Mouse (Mus musculus) cerebellum, postnatal 36 days (tissue): ENCODE results near the gene Rhcg.

Experiments
- DNase-seq, 2 experiments: peaks; one replicate each; pipeline ENCODE4 v3.0.0; 2021 to 2022; ENCODE audit warnings: mixed read lengths in 2 of 2

The Rhcg gene

DNA sequence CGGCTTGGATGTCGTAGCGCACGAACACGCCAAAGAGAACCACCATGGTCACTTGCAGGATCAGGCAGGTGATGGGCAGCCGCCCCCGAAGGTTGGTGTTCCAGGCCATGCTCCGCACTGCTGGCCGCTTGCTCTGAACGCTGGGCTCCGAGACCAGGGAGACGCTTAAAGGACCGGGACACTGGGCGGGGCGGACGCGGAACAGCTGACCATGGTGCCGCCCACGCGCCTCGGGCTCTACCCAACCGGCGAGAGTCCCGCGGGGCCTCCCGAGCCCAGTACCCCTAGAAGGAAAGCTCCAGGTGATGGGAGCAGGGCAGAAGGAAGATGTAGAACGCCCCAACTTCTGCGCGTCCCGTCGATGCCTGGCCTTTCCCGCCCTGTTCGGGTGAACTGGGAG, at the start of gene Rhcg:
Gene Rhcg (minus strand): TSS at position 240 of the 400 bp plus-strand sequence.
- DNase-seq, result no peak

DNA sequence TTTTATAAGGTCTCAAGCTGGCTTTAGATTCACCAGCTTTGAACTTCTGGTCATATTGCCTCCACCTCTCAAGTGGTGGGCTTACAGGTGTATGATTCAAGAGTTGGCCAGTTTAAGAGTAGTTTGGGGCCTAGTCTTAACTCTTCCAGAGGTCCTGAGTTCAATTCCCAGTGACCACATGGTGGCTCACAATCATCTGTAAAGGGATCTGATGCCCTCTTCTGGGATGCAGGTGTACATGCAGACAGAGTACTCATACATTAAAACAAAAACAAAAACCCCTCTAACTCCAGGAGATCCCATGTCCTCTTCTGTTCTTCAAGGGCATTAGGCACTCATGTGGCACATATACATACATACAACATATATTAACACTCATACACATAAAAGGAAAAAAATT, 49.2 kb upstream of the Rhcg start:
- DNase-seq, result no peak

DNA sequence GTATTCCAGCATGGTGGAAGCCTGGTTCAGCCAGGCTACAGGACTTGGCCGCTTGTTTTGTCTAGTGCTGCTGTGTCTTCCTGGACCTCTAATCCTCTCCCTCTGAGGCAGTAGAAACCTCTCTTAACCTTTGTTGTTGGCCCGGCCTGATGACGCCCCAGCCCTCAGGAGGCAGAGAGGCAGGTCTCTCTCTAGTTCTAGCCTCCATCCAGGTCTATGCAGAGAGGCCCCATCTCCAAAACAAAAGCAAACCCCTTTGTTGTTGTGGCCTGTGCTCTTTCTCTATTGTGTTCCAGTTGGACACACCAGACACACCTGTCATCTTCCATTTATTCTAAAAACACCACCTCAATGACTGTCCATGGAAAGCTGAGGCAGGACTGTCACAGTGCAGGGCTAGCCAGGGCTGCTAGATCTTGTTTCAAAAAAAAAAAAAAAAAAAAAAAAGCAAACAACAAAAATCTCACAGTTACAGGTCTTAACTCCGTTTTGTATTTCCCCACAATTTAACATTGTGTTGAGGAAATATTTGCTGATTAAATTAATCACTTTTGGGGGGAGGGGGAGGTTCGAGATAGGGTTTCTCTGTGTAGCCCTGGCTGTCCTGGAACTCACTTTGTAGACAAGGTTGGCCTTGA, 43.9 kb upstream of the Rhcg start:
- DNase-seq, result no peak

DNA sequence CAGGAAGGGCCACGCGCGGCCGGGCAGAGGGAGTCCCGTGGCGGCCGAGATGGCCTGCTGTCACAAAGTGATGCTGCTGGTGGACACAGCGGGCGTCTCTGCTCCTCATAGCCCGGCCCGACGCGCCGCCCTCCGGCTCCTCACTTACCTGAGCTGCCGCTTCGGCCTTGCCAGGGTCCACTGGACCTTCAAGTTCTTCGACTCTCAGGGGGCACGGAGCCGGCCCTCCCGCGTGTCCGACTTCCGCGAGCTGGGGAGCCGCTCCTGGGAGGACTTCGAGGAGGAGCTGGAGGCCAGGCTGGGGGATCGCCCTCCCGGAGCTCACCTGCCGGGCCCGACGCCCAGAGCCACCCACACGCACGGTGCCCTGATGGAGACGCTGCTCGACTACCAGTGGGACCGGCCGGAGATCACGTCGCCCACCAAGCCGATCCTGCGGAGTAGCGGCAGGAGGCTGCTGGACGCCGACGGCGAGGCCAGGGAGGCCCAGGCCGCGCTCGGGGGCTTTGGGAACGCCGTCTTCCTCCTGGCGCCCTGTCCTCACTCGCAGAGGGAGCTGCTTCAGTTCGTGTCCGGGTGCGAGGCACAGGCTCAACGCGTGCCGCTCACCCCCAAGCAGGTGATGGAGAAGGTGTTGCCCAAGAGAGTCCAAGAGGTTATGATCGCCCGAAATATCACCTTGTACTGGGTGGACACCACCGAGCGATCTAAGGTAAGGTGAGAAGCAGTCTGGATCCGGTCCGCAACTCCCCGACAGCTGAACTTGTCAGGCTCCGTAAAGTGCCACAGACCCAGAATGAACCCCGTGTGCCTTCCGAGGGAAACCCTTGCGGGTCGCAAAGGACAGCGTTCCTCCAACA, 43.1 kb upstream of the Rhcg start:
- peak in 1 of 2 experiments; percentile 3 for DNase-seq

DNA sequence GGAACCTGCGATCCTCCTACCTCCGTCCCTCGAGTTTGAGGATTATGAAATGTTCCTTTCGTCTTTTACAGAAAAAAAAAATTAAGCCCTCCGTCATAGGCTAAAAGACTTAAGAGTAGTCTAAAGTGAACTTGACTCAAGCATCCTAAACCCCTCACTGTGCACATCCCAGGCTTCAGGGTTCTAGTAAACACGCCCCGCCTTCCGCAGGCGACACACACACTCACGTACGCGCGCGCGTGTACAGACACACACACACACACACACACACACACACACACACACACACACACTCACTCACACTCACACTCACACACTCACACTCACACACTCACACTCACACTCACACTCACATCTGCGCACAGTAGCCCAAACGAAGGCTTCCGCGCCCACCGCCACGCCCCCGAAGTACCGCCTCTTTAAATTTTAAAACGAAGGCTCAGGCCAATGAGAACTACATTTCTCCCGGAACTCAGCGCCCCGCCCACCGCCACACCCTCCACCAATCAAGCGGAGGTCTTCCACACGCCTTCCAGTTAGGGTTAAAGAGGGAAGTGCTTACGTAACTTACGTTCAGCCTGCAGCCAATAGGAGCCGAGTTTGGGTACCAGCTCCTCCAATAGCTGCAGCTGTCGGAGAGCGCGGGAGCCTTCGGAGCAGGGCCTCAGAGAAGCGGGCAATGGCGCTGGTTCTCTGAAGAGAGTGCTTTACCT, 42.3 kb upstream of the Rhcg start, which contains the start of gene Ticrr:
Gene Ticrr (plus strand): TSS at position 619 of the 713 bp plus-strand sequence.
- DNase-seq, result peak; percentile 89 to 92

DNA sequence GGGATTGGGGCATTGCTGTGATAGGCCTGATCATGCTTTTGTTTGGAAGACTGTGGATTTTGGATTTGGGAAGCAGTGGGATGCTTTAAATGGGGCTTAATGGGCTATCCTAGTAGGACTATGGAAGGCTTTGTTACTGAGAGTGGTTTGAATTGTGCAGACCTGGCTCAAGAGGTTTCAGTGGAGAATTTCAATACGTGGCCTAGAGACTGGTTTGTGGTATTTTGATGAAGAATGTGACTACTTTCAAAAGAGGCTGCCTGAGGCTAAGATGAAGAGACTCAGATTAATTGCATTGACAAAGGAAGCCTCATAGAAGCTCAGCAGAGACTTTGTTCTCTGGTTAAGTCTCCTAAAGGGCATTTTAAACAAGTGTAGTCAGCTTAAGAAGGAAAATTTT, 37.1 kb upstream of the Rhcg start:
- no peak for DNase-seq

DNA sequence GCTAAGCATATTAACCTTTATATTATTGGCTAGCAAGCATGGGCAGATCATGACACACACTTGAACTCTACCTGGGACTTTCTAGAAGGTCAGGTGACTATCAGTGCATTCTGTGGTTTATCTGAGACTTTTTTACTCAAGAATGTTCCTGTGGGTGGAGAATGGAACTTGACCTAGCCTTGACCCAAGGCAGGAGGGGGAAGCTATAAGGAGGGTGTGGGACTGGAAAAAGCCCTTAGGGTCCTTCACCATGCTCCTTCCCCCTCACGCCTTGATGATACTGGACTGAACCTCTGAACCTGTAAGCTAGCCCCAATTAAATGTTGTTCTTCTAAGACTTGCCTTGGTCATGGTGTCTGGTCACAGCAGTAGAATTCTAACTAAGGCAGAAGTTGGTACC, 36.7 kb upstream of the Rhcg start:
- no peak for DNase-seq

DNA sequence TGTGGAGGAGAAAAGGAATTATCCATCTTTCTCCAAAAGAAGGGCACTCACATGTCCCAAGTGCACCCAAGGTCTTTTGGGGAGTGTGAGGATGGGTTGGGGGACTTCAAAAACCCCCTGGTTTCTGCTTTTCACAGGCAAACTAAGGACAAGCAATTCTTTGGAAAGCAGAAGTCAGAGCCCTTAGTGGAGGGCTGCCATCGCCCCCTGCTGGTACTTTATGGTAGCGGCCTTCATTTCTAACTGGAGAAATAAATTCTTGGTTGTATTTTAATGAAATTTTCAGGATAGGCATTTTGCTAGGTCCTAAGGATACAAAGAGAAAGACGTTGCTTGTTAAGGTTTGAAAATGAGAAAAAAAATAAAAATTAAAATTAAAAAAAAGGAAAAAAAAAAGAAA, 31.5 kb upstream of the Rhcg start:
- peak; percentile 48 to 56 for DNase-seq

DNA sequence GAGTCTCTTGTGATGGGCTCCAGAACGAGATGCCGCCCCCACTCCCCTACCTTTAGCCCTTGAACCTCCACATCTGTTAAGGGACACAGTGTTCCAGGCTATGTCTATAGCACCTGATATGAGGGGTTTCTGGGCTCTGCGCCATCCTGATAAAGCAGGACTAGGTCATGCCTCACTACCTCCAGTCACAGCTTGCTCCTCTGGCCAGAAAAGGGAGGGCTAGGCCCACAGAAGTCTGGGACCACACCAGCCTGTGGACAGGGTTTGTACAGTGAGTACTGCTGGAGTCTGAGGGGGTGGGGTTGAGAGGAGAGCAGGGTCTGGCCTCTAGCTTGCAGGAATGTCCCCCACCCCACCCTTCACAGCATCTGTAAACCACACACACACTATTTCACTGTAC, 29.8 kb upstream of the Rhcg start:
- DNase-seq, result no peak

DNA sequence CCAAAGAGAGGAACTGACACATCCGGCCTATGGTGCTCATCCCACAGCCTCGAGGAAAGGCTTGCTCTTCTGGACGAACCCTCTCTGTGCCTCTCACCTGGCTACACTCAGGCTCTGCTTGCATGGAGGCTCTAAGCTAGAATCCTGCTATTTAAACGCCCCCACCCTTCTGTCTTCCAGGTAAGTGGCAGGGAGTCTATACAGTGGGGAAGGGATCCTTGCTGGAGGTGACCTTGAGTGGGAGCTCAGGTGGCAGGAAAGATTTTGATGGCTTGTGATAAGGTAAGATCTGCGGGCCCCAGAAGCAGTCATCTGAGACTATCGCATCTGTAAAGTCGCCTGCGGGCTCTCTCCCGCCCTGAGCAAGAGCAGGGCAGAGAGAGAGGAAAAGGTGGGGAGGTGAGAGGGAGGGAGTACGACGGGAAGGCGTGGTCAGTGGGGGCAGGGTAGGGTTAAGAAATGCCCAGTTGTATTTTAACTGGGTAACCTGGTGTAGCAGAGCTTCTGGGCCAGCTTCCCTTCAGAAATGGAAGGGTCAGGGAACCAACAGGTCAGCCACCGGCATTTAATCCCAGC, 14.4 kb upstream of the Rhcg start:
- no peak for DNase-seq

DNA sequence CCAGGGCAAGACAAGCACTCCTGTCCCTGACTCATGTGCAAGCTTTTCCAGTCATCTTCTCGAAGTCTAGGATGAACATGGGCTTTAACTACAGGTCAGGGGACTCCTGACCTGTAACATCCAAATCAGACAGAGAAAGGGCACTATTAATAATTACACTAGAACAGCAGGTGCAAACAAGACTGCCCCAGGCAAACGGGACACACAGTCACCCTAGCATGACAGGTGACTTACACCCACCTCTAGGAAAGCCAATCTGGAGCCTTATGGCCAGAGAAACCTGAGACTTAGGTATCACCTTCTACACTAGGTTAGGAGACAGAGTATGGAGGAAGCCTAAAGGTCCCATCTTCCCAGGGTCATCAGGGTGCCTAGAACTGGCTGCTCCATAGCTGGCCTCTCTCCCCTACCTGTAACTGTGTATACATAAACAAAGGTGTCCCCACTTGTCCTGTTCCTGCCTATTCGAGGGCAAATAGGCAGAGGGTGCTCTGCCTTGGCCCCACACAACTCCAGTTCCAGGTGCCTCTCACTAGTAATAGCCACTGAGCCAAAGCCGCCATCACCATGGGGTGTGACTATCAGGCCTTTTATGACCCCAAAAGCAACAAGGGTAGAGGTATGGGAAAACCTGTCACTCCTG, 10.9 kb upstream of the Rhcg start:
- no peak for DNase-seq

DNA sequence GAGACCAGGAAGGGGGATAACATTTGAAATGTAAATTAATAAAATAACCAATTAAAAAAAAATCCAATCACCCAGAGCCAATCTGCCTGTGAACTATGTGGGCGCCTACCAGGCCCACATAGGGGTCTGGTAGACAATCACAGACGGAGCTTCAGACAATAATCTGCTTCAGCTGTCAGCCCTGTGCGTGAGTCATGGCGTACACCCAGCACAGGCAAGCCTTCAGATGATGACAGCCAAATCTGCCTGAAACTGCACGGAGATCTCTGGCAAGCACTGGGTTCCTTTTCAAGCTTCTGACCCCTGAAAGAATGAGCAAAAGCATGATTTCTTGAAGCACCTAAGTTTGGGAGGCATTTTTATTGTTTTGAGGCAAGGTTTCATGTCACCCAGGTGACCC, 8.7 kb upstream of the Rhcg start:
- no peak for DNase-seq

DNA sequence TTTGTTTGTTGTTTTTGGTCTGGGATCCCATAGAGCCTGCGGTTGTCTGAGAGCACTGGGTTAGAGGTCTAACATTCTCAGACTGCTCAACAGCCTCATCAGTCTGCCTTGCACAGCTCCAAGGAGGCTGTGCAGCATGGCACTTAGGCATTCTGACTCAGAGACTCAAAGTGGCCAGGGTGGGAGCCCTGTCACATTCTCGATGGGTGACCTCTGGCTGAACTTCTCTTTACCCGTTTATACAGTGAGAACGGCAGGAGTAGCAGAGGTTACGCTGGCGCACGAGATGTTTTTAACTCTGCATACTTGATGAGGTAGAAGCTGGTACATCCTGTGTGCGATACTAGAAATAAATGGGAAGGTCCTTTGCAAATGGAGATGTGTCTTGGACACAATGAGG, 5.6 kb upstream of the Rhcg start:
- no peak for DNase-seq

DNA sequence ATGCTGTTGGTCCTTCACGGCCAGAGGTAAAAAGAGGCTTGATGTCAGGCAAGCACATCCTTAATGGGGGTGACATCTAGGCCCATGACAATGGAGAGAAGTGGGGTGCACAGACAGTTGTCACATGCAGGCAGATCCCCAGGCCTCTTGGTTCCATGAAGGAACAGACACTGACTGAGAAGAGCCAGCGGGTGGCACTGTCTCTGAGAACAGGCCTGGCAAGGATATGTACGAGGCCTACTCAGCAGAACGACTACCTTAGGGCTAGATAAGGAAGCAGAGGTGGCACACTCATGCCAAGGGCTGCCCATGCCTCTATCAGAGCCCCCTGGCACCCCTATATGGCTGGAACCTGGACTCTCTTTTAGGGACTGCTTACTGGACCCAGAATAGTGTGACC, 2.0 kb upstream of the Rhcg start:
- DNase-seq, result no peak

DNA sequence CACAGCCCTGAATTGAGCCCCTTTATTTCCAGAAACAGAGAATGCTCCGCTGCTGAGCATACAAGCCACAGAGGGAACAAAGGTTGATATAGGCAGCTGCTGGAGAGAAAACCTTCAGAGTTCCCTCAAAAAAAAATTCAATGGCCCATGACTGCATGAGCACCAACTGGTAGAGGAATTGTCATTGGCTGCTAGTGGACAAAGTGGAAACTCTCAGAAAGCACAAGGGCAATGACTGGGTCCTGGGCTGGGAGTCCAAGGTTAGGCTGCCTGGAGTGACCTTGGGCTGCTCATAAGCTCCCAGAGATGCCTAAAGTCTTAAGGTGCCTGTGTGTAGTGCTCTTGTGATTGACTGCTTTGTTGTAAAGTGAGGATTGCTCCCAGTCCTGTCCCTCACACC, 1.5 kb downstream of the Rhcg start:
- DNase-seq, result no peak

DNA sequence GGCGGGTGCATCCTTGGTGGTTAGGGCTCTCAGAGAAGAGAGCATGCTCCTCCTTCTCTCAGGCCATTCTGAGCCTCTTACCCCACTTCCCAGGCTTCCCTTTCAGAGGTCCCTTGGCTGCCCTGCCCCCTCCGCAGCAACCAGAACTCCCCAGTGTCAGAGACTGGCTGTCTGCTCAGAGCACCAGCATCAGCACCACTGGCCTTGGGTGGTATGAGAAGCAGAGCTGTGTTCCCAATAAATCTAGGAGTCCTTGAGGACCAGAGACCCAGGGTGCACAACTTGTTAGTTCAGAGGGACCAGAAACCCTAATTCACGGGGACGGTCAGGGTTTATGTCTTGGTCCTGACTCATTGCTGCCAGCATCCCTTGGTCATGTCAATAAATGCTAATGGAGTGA, 2.4 kb downstream of the Rhcg start:
- no peak for DNase-seq

DNA sequence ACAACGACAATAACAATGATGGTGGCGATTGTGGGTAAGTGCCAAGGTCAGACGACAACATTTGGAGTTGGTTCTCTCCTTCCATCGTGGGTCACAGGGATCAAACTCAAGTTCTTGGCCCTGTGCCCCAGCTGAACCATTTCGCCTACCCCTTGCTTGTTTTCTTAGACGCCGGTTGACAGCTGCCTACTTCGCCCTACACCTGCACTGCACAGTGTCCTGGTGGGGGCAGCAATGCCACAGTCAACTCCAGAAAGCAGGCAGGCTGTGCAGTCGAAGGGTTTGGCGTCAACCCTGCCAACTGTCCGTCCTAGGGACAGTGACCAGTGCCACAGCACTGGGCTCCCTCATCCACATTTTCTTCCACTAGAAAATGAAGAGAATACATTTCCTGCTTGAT, 4.1 kb downstream of the Rhcg start:
- no peak for DNase-seq

DNA sequence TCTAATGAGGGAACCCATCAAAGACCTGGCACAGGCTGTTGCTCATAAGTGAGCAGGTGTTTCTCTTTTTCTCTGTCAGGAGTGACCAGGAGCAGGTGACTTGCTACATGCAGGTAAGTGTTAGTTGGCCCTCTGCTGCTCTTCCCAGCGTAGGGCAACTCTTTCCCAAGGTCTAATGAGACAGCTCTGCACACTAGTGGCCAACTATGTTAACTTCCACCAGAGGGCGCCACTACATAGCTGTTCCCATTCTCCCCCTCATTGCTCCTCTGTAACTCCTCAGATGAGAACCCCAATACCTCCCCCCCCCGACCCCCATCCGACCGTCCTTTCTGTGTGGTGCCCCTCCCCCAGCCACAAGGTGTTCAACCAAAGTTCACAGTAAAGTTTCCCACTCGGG, 4.7 kb downstream of the Rhcg start:
- peak; percentile 27 to 40 for DNase-seq

DNA sequence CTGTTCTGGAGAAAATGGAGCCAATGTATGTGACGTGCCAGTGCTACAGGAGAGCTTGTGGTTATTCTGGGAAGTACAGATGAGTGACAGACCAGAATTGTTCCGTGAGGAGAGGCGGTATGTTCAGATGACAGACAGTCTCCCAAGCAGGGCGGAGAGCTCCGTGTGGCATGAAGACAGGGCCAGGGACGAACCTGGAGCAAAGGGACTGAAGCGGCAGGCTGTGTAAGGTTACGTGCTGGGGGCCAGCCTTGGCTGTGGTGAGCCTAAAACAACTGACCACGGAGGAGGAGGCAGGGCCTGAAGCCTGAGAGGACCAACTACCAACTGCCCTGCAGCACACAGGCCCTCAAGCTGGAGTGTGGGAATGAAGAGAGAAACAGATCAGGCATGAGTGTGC, 5.6 kb downstream of the Rhcg start:
- no peak for DNase-seq

DNA sequence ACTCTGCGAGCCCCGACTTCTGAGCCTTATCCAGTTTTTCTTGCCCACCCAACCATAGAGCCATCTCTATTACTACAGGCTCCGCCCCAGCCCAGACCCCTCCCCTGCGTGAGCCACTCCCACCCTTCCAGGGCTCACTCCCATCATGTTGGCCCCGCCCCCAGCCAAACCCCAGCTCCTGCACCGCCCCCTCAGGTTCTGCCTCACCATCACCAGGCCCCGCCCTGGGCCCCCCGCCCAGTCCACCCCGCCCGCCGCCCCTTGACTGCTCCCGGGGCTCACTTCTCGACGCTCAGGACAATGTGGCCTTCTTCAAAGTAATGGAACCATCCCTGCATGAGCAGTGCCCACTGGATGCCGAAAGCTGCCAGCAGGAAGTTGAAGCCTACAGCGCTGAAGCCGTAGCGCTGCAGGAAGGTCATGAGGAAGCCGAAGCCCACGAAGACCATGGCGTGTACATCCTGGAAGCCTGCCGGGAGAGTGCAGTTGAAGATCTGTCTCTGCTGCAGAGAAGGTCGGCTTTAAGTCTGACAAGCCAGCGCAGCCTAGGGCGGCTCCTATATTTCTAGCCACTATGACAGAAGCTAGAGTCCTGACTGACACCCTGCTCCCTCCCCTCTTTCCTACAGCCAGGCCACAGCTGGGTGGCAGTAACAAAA, 10.1 kb downstream of the Rhcg start:
- DNase-seq, result no peak

DNA sequence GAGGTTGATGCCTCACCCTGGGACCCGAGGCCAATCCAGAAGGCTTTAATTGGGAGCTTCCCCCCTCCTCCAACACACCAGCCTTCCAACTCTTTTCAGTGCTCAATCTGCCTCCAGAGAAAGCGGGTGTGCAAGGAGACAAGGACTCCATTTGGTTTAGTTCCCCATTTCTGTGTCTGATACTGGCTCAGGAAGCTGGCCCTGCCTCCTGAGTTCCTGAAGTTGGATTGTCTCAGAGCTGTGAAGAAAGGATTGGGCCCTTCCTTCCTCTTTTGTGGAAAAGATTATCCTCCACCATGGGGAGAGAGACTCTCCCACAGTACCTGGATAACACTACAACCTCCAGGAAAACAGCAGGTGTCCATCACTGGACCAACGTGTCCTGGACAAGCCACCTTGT, 10.7 kb downstream of the Rhcg start:
- no peak for DNase-seq

DNA sequence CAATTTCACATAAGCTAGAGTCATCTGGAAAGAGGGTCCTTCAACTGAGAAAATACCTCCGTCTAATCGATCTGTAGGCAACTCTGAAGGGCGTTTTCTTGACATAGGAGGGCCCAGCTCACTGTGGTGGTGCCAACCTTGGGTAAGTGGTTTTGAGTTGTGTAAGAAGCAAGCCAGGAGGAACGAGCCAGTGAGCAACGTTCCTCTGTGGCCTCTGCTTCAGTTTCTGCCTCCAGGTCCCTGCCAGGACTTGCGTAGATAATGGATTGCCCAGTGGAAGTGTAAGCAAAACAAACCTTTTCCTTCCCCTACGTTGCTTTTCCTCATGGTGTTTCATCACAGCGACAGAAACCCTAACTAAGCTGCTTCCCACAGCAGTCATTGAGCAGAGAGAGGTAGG, 15.5 kb downstream of the Rhcg start:
- DNase-seq, result no peak
